Mouse (Mus musculus): ENCODE measurements around the gene Lhb.

DNA sequence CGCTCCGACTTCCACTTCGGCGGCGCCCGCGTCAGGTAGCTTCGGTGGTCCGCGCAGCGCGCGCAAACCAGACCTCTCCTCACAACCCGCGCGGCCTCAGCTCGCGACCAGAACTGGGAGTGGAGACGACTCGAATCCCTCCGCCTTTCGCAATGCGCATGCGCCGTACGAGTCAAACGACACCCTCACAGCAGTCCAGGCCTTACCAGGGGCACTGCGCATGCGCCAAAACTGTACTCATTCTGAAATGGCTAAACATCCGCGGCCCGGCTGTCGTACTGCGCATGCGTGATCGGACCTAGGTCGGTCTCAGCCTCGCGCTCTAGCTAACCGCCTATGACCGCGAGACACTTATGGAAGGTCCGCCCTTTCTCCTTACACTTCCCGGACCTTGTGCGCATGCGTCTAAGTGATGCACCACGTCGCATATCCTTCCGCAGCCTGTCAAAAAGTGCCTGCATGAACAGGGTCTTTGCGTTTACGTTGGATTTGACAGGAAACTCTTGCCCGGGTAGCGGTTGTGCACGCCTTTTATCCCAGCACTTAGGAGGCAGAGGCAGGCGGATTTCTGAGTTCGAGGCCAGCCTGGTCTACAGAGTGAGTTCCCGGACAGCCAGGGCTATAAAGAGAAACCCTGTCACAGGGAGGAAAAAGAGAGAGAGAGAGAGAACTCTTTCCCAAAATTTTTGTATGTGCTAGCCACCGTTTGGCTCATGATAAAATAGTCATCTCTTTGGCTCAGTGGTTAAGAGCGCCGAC is 24.9 kb upstream of the Lhb start, which contains the start of gene Snrnp70:
- peak; percentile 88 for TF ChIP-seq POLR2A (IDR thresholded peaks at IDR 0.05; ENCODE audit: extremely low read depth, insufficient read depth, low read length)
- TF ChIP-seq CTCF (IDR thresholded peaks at IDR 0.05; ENCODE audit: low read depth, low read length) = no peak

Measured in liver, adult 2 months (tissue).